Mouse (Mus musculus) left cerebral cortex, postnatal 36 days (tissue): ENCODE results near the gene Fam24a. TPM values are rescaled to one million over a fixed set of nuclear protein-coding genes. Genes with fewer than 3 reads are reported as not detected.

ENCODE experiments used
- DNase-seq, 2 experiments: peaks; one replicate each; pipeline ENCODE4 v3.0.0; 2021 to 2022; ENCODE audit warnings: low spot score in 2 of 2, mixed read lengths in 1 of 2
- intact Hi-C: fragments of 180-260 bp; cut with DNase I; formaldehyde crosslinking; loops from one replicate; pipeline ENCODE4 v1.15.1; 2025
- total RNA-seq, 2 experiments: library from RNA; stranded (reverse); gene quantifications; 2 replicates each; pipeline ENCODE4 v1.2.3; 2021

Gene Fam24a
- total RNA-seq, 2 experiments from 2014 or later: not detected

GRCm38 (mm10) chr7:131371880-131372651 lies 38.4 kb downstream of the Fam24a start:
- no peak for DNase-seq
- intact Hi-C loops: no loop called here

Other genes starting within 250 kb of the Fam24a start
- gene 4933402N03Rik, start 187.6 kb upstream of the Fam24a start, total RNA-seq: not detected
- gene 5430419D17Rik, start 159.5 kb upstream of the Fam24a start, total RNA-seq: not detected
- gene Cuzd1, start 11.6 kb upstream of the Fam24a start, total RNA-seq: under 1 TPM; 0.17 to 0.18 TPM
- gene Fam24b, start 4.3 kb upstream of the Fam24a start, total RNA-seq: not detected
- 10 to 100 TPM; 29.6 to 31.2 TPM for gene 2310057M21Rik, start 28.9 kb downstream of the Fam24a start, total RNA-seq
- gene Pstk, start 37.3 kb downstream of the Fam24a start, total RNA-seq: 10 to 100 TPM; 52.9 to 61.8 TPM
- 10 to 100 TPM; 42.5 to 51.8 TPM for gene Ikzf5, start 76.7 kb downstream of the Fam24a start, total RNA-seq
- 10 to 100 TPM; 76.2 to 80.4 TPM for gene Acadsb, start 76.7 kb downstream of the Fam24a start, total RNA-seq
- not detected for gene Hmx3, start 209.0 kb downstream of the Fam24a start, total RNA-seq
- gene Hmx2, start 214.9 kb downstream of the Fam24a start, total RNA-seq: not detected
- 10 to 100 TPM; 57.1 to 64.4 TPM for gene Bub3, start 226.4 kb downstream of the Fam24a start, total RNA-seq